Mouse (Mus musculus) bone marrow, adult 2 months (tissue): ENCODE results near the gene Col10a1. TPM values are rescaled to one million over a fixed set of nuclear protein-coding genes. Genes with fewer than 3 reads are reported as not detected.
"Not testable (repeated sequence)": the region's sequence is repeated elsewhere in the genome, so short reads cannot be mapped to it uniquely, and the experiment has no call there.

ENCODE experiments used
- H3K27ac ChIP-seq: fragments of 200-500 bp; 2 replicates; pipeline ENCODE4 v1.5.1; 2012; ENCODE audit warnings: low read depth, mild to moderate bottlenecking, control low read depth, inconsistent platforms, low read length; ENCODE audit not compliant: control insufficient read depth, poor library complexity, insufficient read depth
- H3K4me1 ChIP-seq: fragments of 200-500 bp; 2 replicates; pipeline ENCODE4 v1.6.1; 2011; ENCODE audit warnings: low read length; ENCODE audit not compliant: control insufficient read depth, insufficient read depth
- H3K4me3 ChIP-seq: fragments of 200-500 bp; replicated peaks from 2 replicates; pipeline ENCODE3; 2011; ENCODE audit warnings: mild to moderate bottlenecking, low read depth, low read length, control low read depth; ENCODE audit not compliant: control insufficient read depth
- CTCF ChIP-seq: fragments of 200-500 bp; IDR thresholded peaks from 2 replicates; pipeline ENCODE4 v1.5.1; 2011; ENCODE audit warnings: low read length, control low read depth; ENCODE audit not compliant: control insufficient read depth, insufficient read depth
- POLR2A ChIP-seq: fragments of 200-500 bp; IDR thresholded peaks from 2 replicates; pipeline ENCODE4 v1.6.1; 2011; ENCODE audit warnings: low read depth, mild to moderate bottlenecking, control low read depth, low read length, borderline replicate concordance; ENCODE audit not compliant: control insufficient read depth
- WGBS: fragments of 180-500 bp; shearing (Covaris S2); methylation state at CpG from one replicate; pipeline ENCODE4 v1.1.7; 2018; 5-methylcytosine and 5-hydroxymethylcytosine counted together
- polyA plus RNA-seq: library from polyadenylated mRNA; stranded (reverse); fragments of >200 nt; gene quantifications from 2 replicates; pipeline ENCODE4 v1.2.4, GENCODE M21; 2011; ENCODE audit warnings: low replicate concordance; ENCODE audit not compliant: missing spikeins, insufficient read depth, insufficient read length

Gene Col10a1
- polyA plus RNA-seq, 1 experiment, result not detected

DNA sequence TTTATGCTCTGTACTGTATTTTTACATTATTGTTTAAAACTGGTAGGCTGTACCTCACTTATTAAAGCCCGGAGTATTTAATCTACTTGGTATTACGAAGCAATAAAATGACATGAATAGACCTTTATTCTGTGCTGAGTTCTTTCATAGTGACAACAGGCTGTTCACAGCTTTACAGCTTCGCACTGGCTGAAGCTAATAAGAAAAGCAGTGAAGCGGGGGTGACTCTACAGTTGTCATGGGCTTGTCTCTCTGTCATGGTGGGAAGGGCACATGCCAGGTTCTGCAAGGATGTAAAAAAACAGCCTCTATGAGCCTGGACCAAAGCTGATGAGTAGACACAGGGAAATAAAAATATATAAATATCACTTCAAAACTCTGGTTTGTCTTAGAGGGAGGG, 7.2 kb downstream of the Col10a1 start:
- H3K4me1 ChIP-seq, result no peaks in the 10 kb centered on the region
- TF ChIP-seq CTCF (no peak), POLR2A (no peak)
- 85% methylated on average over 4 of the region's 4 CpGs for WGBS

DNA sequence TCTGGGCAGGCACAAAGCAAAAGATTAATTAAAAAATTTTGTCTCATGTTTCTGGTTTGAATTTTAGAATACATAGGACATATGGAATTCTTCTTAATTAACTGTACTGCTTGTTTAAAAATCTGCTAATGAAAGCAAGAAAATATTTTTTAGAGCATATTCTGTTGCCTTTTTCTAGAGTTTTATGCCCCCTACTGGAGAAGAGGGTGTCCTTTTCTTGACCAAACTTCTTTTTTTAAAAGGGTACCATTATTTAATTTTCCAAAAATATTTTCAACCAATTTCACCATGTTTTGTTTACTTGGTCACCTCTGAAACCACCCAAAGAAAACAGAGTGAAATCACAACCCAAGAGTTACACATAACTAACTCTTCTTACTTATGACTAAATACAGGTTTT, 9.5 kb downstream of the Col10a1 start:
- H3K4me1 ChIP-seq, result no peaks in the 10 kb centered on the region
- no peak overlapping the region for H3K27ac ChIP-seq
- no peak overlapping the region for H3K4me3 ChIP-seq
- no peak for TF ChIP-seq CTCF
- no peak for TF ChIP-seq POLR2A

More for the DNA sequence above, 7.2 kb downstream of the Col10a1 start:
- H3K27ac ChIP-seq, result no peak overlapping the region
- no peak overlapping the region for H3K4me3 ChIP-seq

DNA sequence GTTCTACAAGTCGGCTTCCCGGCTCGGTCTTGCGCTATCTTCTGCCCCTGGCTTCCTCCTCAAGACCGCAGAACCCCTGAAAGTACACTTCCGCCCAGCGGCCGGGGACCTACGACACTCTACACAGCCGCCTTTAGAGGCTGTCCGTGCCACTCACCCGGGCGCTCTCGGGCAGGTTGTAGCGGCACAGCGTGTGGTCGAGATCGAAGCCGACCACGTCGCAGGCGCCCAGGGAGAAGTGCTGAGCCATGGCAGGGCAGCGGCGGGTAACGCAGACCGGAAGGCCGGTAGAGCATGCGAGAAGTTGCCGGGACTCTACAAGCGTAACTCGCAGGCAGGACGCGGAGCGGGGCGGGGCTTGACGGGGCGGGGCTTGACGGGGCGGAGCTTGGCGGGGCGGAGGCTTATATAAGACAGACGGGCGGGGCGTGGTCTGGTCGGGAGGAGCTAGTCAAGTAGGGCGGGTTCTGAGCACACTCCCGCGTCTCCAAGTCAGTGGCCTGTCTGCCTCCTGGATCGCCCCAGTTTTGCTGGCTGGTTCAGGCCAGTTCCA, 28.5 kb downstream of the Col10a1 start, which contains the start of gene Nt5dc1:
Nt5dc1 (minus strand) TSS at position 349 of the 553 bp plus-strand sequence.
- no peaks in the 10 kb centered on the region; the same call in none of the 2 replicates for H3K4me1 ChIP-seq
- peak within 1 kb of the TSS; percentile 79 for H3K4me3 ChIP-seq
- TF ChIP-seq CTCF, result no peak
- peak; percentile 81; the same call in 1 of the 2 replicates for TF ChIP-seq POLR2A
- H3K27ac ChIP-seq, result peak within 1 kb of the TSS; percentile 97
- under 1% methylated on average over 49 of the region's 49 CpGs for WGBS

DNA sequence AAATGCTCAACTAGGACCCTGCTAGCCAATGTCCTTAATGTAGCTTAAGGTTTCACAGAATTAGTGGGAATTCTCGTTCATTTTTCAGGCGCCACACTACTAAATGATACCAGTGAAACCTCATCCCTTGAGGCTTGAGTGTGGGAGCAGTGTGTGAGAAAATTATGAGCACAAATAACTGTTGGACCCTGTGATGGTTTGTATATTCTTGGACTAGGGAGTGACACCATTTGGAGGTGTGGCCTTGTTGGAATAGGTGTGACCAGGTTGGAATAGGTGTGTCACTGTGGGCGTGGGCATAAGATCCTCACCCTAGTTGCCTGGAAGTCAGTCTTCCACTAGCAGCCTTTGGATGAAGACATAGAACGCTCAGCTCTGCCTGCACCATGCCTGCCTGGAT, 29.0 kb downstream of the Col10a1 start:
- not testable (repeated sequence) for H3K27ac ChIP-seq, H3K4me1 ChIP-seq
- 54% methylated on average over 4 of the region's 4 CpGs for WGBS
- H3K4me3 ChIP-seq, result peak overlapping the region; percentile 67

DNA sequence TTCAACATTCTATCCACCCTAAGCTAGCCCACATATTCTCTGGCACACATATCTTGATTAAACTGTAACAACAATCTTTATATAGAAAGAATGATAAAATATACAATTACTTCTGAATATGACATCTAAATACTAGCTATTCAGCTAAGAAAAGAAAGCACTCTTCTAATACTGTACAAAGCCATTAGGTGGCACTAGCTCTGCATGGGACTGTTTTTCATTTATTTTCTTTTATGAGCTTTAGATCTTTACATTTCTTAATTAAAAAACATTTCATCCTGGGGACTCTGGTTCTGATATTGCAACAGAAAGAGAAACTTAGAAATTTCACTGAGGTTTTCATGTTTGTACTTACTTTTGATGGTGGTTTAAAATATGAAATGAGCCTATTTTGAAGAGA, 42.0 kb downstream of the Col10a1 start:
- Histone ChIP-seq H3K27ac (no peak overlapping the region), H3K4me1 (no peaks in the 10 kb centered on the region), H3K4me3 (no peak overlapping the region)
- TF ChIP-seq POLR2A (no peak), CTCF (no peak)

DNA sequence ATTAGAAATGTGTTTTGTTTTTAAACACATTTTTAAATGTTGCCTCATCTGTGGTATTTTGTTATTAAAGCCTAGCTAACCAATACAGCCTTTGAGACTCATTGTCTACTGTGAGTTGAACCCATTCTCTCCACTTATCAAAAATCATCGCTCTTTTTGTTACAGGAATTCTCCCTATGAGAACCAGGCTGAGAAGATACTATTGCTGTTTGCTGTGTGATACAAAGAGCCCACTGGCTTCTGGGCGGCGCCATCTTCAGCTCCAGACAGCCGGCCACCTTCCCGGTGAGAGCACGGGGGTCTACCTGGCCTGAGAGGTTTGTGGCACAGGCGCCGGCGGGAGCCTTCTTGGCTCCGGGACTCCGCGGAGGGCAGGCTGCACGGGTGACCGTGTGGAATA, 44.4 kb downstream of the Col10a1 start:
- 84% methylated on average over 6 of the region's 14 CpGs for WGBS
- H3K27ac ChIP-seq, H3K4me3 ChIP-seq, H3K4me1 ChIP-seq: not testable (repeated sequence)

Other genes with a start within 250 kb of the Col10a1 start
- gene Dse, start 182.3 kb upstream of the Col10a1 start, polyA plus RNA-seq, result 3.0 and 4.8 TPM in 2 replicates
- 12.2 and 18.2 TPM in 2 replicates for gene Tspyl1, start 107.8 kb upstream of the Col10a1 start, polyA plus RNA-seq
- 1.5 and 7.7 TPM in 2 replicates for gene Tspyl4, start 92.5 kb upstream of the Col10a1 start, polyA plus RNA-seq
- 4.8 and 7.3 TPM in 2 replicates for gene Nt5dc1, start 28.6 kb downstream of the Col10a1 start, polyA plus RNA-seq
- gene Frk, start 93.4 kb downstream of the Col10a1 start, polyA plus RNA-seq, result 0.32 TPM in 1 of 2 replicates, not detected in the other